8 mouse cellular contexts compared by ENCODE assay signal in genomic region chr3:27345526-27345925, GRCm38 (mm10). TPM values are rescaled to one million over a fixed set of nuclear protein-coding genes. Genes with fewer than 3 reads are reported as not detected.
DNase-seq lines count a peak whose midpoint lies in the region; ATAC-seq and TF ChIP-seq lines count a peak whose summit lies in the region.

No protein-coding gene starts in this region.

- H3K4me1 ChIP-seq in intestine, postnatal 0 days (replicated peaks; ENCODE audit: control insufficient read depth, insufficient read depth, low read length): no peaks in the 10 kb centered on the region
- H3K4me1 ChIP-seq in intestine, embryonic 16.5 days (ENCODE audit: control insufficient read depth, insufficient read depth, low read length): no peaks in the 10 kb centered on the region
- H3K4me1 ChIP-seq in MEL (ENCODE audit: control insufficient read depth in 1 of 2, insufficient read depth in 2 of 2, low read length in 2 of 2): no peaks in the 10 kb centered on the region
- H3K4me1 ChIP-seq in hindbrain, embryonic 12.5 days: no peaks in the 10 kb centered on the region

- no peaks in the 10 kb centered on the region for H3K36me3 ChIP-seq in intestine, postnatal 0 days (ENCODE audit: control insufficient read depth, insufficient read depth)
- H3K36me3 ChIP-seq in intestine, embryonic 16.5 days (ENCODE audit: control insufficient read depth, insufficient read depth, low read length): no peaks in the 10 kb centered on the region
- no peaks in the 10 kb centered on the region for H3K36me3 ChIP-seq in MEL (ENCODE audit: control insufficient read depth in 1 of 2, insufficient read depth in 2 of 2, low read length in 2 of 2)
- no peaks in the 10 kb centered on the region for H3K36me3 ChIP-seq in hindbrain, embryonic 12.5 days

- peak; percentile 14 for DNase-seq in MEL (ENCODE audit: low read depth, low spot score)
- peak; percentile 33 for DNase-seq in embryo, embryonic 10.5 days (ENCODE audit: low spot score)
- DNase-seq in kidney, postnatal 25 days: peak; percentile 77 to 79
- DNase-seq in retina, postnatal 1 day: peak; percentile 62
- no peak for DNase-seq in layer of hippocampus, adult 8-10 months (ENCODE audit: low spot score in 2 of 2)

- no peaks in the 10 kb centered on the region for H3K27me3 ChIP-seq in intestine, postnatal 0 days (replicated peaks; ENCODE audit: control insufficient read depth, insufficient read depth, low read length)
- no peaks in the 10 kb centered on the region for H3K27me3 ChIP-seq in intestine, embryonic 16.5 days (replicated peaks; ENCODE audit: control insufficient read depth, insufficient read depth, low read length)
- H3K27me3 ChIP-seq in MEL (ENCODE audit: control insufficient read depth in 1 of 2, insufficient read depth in 2 of 2, low read length in 2 of 2): 0 out of 4 replicates have a peak, but pooled peaks cover 0 to 1% of the 10 kb centered on the region in 2 experiments
- H3K27me3 ChIP-seq in hindbrain, embryonic 12.5 days: no peaks in the 10 kb centered on the region

- TF ChIP-seq EP300 in MEL (IDR thresholded peaks at IDR 0.05; ENCODE audit: low read depth in 1 of 2, low read length in 2 of 2): no peak

- no peak overlapping the region for H3K4me3 ChIP-seq in intestine, postnatal 0 days (ENCODE audit: low read depth, low read length)
- no peak overlapping the region for H3K4me3 ChIP-seq in intestine, embryonic 16.5 days (ENCODE audit: low read length)
- no peak overlapping the region for H3K4me3 ChIP-seq in MEL (ENCODE audit: control insufficient read depth in 1 of 2, insufficient read depth in 1 of 2, low read depth in 2 of 2, low read length in 2 of 2)
- H3K4me3 ChIP-seq in hindbrain, embryonic 12.5 days: no peak overlapping the region

- TF ChIP-seq RAD21 in MEL (IDR thresholded peaks at IDR 0.05; ENCODE audit: low read depth, low read length): peak; percentile 2; the same call in 1 of the 2 replicates

- no peak overlapping the region for H3K9ac ChIP-seq in intestine, postnatal 0 days (ENCODE audit: low read depth, low read length)
- H3K9ac ChIP-seq in intestine, embryonic 16.5 days (ENCODE audit: low read depth, low read length): no peak overlapping the region
- no peak overlapping the region for H3K9ac ChIP-seq in MEL (ENCODE audit: control insufficient read depth, low read depth, low read length, poor library complexity, severe bottlenecking)
- no peak overlapping the region for H3K9ac ChIP-seq in hindbrain, embryonic 12.5 days

- no peak for TF ChIP-seq POLR2A in MEL (IDR thresholded peaks at IDR 0.05; ENCODE audit: control insufficient read depth in 1 of 2, insufficient read depth in 1 of 2, low read depth in 1 of 2, low read length in 2 of 2, poor library complexity in 1 of 2)

- no peak overlapping the region for H3K4me2 ChIP-seq in intestine, postnatal 0 days (replicated peaks; ENCODE audit: low read depth)
- no peak overlapping the region for H3K4me2 ChIP-seq in intestine, embryonic 16.5 days (ENCODE audit: low read depth, low read length)
- no peak overlapping the region for H3K4me2 ChIP-seq in hindbrain, embryonic 12.5 days (replicated peaks)

- TF ChIP-seq CTCF in intestine, postnatal 0 days (IDR thresholded peaks at IDR 0.05; ENCODE audit: low read depth): peak; percentile 75
- TF ChIP-seq CTCF in MEL (IDR thresholded peaks at IDR 0.05 in 2 of 3, conservative IDR thresholded peaks at IDR 0.05 in 1 of 3; ENCODE audit: control insufficient read depth in 1 of 3, insufficient read depth in 1 of 3, low read depth in 2 of 3, low read length in 3 of 3, poor library complexity in 1 of 3, severe bottlenecking in 1 of 3): peak; percentile 37 to 50 (median 43); a peak in 5 of 6 replicates

- 48% methylated on average over 6 of the region's 6 CpGs for WGBS in intestine, postnatal 0 days
- 59% methylated on average over 6 of the region's 6 CpGs for WGBS in intestine, embryonic 16.5 days
- 52% methylated on average over 6 of the region's 6 CpGs for WGBS in hindbrain, embryonic 12.5 days

- no peak overlapping the region for H3K27ac ChIP-seq in intestine, postnatal 0 days (ENCODE audit: low read depth, low read length)
- no peak overlapping the region for H3K27ac ChIP-seq in intestine, embryonic 16.5 days (ENCODE audit: low read length)
- H3K27ac ChIP-seq in MEL (ENCODE audit: control insufficient read depth, low read depth, low read length): no peak overlapping the region
- no peak overlapping the region for H3K27ac ChIP-seq in hindbrain, embryonic 12.5 days

- no peaks in the 10 kb centered on the region for H3K9me3 ChIP-seq in intestine, postnatal 0 days (ENCODE audit: control insufficient read depth)
- H3K9me3 ChIP-seq in intestine, embryonic 16.5 days (ENCODE audit: control insufficient read depth, low read length): no peaks in the 10 kb centered on the region
- no peaks in the 10 kb centered on the region for H3K9me3 ChIP-seq in MEL (replicated peaks; ENCODE audit: insufficient read depth, low read length)
- no peaks in the 10 kb centered on the region; the same call in 1 of the 2 replicates for H3K9me3 ChIP-seq in hindbrain, embryonic 12.5 days (replicated peaks)

- 0 out of 2 replicates have a peak, but pooled peaks have one; percentile 25 for ATAC-seq in intestine, postnatal 0 days
- no peak for ATAC-seq in intestine, embryonic 16.5 days
- no peak for ATAC-seq in hindbrain, embryonic 12.5 days (ENCODE audit: low FRiP score)

- H3K79me2 ChIP-seq in MEL (ENCODE audit: control insufficient read depth, insufficient read depth, low read length, poor library complexity): no peaks in the 10 kb centered on the region

TF ChIP-seq in MEL, 35 proteins besides CTCF, POLR2A, EP300 and RAD21:
- TF ChIP-seq NELFE (IDR thresholded peaks at IDR 0.05; ENCODE audit: low read depth, low read length) (no peak), CHD2 (IDR thresholded peaks at IDR 0.05; ENCODE audit: low read length) (no peak), E2F4 (IDR thresholded peaks at IDR 0.05; ENCODE audit: borderline replicate concordance, low read depth, low read length) (no peak), RCOR1 (IDR thresholded peaks at IDR 0.05; ENCODE audit: low read depth, low read length) (no peak), ZNF384 (IDR thresholded peaks at IDR 0.05; ENCODE audit: low read depth, low read length) (no peak), MEF2A (IDR thresholded peaks at IDR 0.05; ENCODE audit: extremely low read depth, insufficient replicate concordance, low read depth, low read length, poor library complexity, severe bottlenecking) (no peak), SMC3 (IDR thresholded peaks at IDR 0.05; ENCODE audit: low read depth, low read length) (no peak; the same call in 1 of the 2 replicates), UBTF (IDR thresholded peaks at IDR 0.05; ENCODE audit: borderline replicate concordance, insufficient read depth, low read depth, low read length) (no peak), ELF1 (IDR thresholded peaks at IDR 0.05; ENCODE audit: low read depth, low read length) (no peak), ETS1 (IDR thresholded peaks at IDR 0.05; ENCODE audit: low read depth, low read length) (no peak), USF2 (IDR thresholded peaks at IDR 0.05; ENCODE audit: borderline replicate concordance in 1 of 2, insufficient read depth in 1 of 2, low read depth in 1 of 2, low read length in 2 of 2) (no peak), MAZ (IDR thresholded peaks at IDR 0.05; ENCODE audit: low read depth, low read length) (no peak), NRF1 (IDR thresholded peaks at IDR 0.05; ENCODE audit: insufficient read depth, low read depth, low read length, poor library complexity, severe bottlenecking) (no peak), ZKSCAN1 (IDR thresholded peaks at IDR 0.05; ENCODE audit: low read depth, low read length) (no peak), JUND (IDR thresholded peaks at IDR 0.05; ENCODE audit: low read depth, low read length) (no peak)

RNA-seq across cellular contexts. Expression of gene Ghsr, which starts 25.6 kb away (rescaled TPM):
- polyA plus RNA-seq in intestine, postnatal 0 days (2015; fragmentation: Nextera tagmentation; extraction: Ambion mirVana): 0.04 TPM in 1 of 2 replicates, not detected in the other
- not detected in 2 replicates for polyA plus RNA-seq in intestine, embryonic 16.5 days (2015; fragmentation: Nextera tagmentation; extraction: Ambion mirVana)
- total RNA-seq in MEL (2012; rRNA removed): not detected in 2 replicates
- not detected for polyA plus RNA-seq in MEL (2012; ENCODE audit: insufficient read depth in 1 of 2, insufficient read length in 2 of 2, low read depth in 1 of 2, low replicate concordance in 2 of 2, missing spikeins in 1 of 2)
- total RNA-seq in layer of hippocampus, adult 8-10 months (2022): 1 to 10 TPM in 2 of 4 experiments, under 1 TPM in 2; 0.90 to 1.7 (median 1.1) TPM
- 0.23 and 0.54 TPM in 2 replicates for polyA plus RNA-seq in hindbrain, embryonic 12.5 days (2016; fragmentation: Nextera tagmentation; extraction: Ambion mirVana)

RNA-seq across cellular contexts. Expression of gene Tnfsf10, which starts 28.7 kb away (rescaled TPM):
- polyA plus RNA-seq in intestine, postnatal 0 days (2015; fragmentation: Nextera tagmentation; extraction: Ambion mirVana): 3.1 TPM in 2 replicates
- 0.76 and 1.1 TPM in 2 replicates for polyA plus RNA-seq in intestine, embryonic 16.5 days (2015; fragmentation: Nextera tagmentation; extraction: Ambion mirVana)
- total RNA-seq in MEL (2012; rRNA removed): 0.04 TPM in 1 of 2 replicates, not detected in the other
- under 1 TPM in 1 of 2 experiments, not detected in 1; 0.06 TPM for polyA plus RNA-seq in MEL (2012; ENCODE audit: insufficient read depth in 1 of 2, insufficient read length in 2 of 2, low read depth in 1 of 2, low replicate concordance in 2 of 2, missing spikeins in 1 of 2)
- 1 to 10 TPM; 1.4 to 2.8 (median 2.2) TPM for total RNA-seq in layer of hippocampus, adult 8-10 months (2022)
- not detected in 2 replicates for polyA plus RNA-seq in hindbrain, embryonic 12.5 days (2016; fragmentation: Nextera tagmentation; extraction: Ambion mirVana)

Comparison
In these comparisons a context has a peak if more than half of its experiments do, and no peak if none do; other contexts are left out.
1. DNase-seq: peak in MEL (single experiment), embryo, embryonic 10.5 days (single experiment), kidney, postnatal 25 days (2 of 2) and retina, postnatal 1 day (single experiment); none in layer of hippocampus, adult 8-10 months (0 of 2).